24 mouse cellular contexts compared by ENCODE assay signal in genomic region chr11:32281416-32282144, GRCm38 (mm10). TPM values are rescaled to one million over a fixed set of nuclear protein-coding genes. Genes with fewer than 3 reads are reported as not detected.
A peak's percentile ranks its signal among the peaks of the same experiment; 100 is the strongest.
DNase-seq lines count a peak whose midpoint lies in the region; ATAC-seq and TF ChIP-seq lines count a peak whose summit lies in the region.
"Had no signal": no experiment of that assay in that cellular context is flagged by ENCODE, and none has a peak within 500 bp of the region (broad histone marks: within the 10 kb centered on the region; RNA-seq: fewer than 3 reads in every experiment).

No protein-coding gene starts in this region.

- H3K4me3 ChIP-seq in erythroblast, embryonic 14.5 days (replicated peaks), result peak overlapping the region; percentile 22
- H3K4me3 ChIP-seq in heart, embryonic 12.5 days, result no peak overlapping the region
- H3K4me3 ChIP-seq in liver, embryonic 13.5 days (replicated peaks), result peak overlapping the region; percentile 5; the same call in 1 of the 2 replicates
- no peak overlapping the region for H3K4me3 ChIP-seq in liver, postnatal 0 days (ENCODE audit: low read depth, low read length)
- H3K4me3 ChIP-seq in kidney, embryonic 16.5 days (ENCODE audit: low read length), result no peak overlapping the region
- H3K4me3 ChIP-seq: embryonic facial prominence, embryonic 10.5 days; hindbrain, embryonic 15.5 days had no signal

- H3K4me1 ChIP-seq in erythroblast, embryonic 14.5 days (ENCODE audit: control insufficient read depth), result peaks cover 65% of the 10 kb centered on the region
- H3K4me1 ChIP-seq in heart, embryonic 12.5 days (replicated peaks), result no peaks in the 10 kb centered on the region
- H3K4me1 ChIP-seq in liver, embryonic 13.5 days (replicated peaks), result peaks cover 55% of the 10 kb centered on the region
- peaks cover 18% of the 10 kb centered on the region for H3K4me1 ChIP-seq in liver, postnatal 0 days (ENCODE audit: insufficient read depth)
- no peaks in the 10 kb centered on the region for H3K4me1 ChIP-seq in kidney, embryonic 16.5 days (ENCODE audit: insufficient read depth, low read length)
- H3K4me1 ChIP-seq: embryonic facial prominence, embryonic 10.5 days; hindbrain, embryonic 15.5 days had no signal

- no peak for TF ChIP-seq CTCF in liver, postnatal 0 days (IDR thresholded peaks at IDR 0.05; ENCODE audit: low read depth)

- intact Hi-C loops in left cerebral cortex, postnatal 36 days (cut with DNase I), result no loop called here

- peak overlapping the region; percentile 25 for H3K4me2 ChIP-seq in heart, embryonic 12.5 days
- H3K4me2 ChIP-seq in liver, embryonic 13.5 days, result peak overlapping the region; percentile 61
- H3K4me2 ChIP-seq in liver, postnatal 0 days (ENCODE audit: low read depth, low read length), result peak overlapping the region; percentile 56
- H3K4me2 ChIP-seq in kidney, embryonic 16.5 days (replicated peaks; ENCODE audit: low read depth, low read length), result no peak overlapping the region
- H3K4me2 ChIP-seq: hindbrain, embryonic 15.5 days had no signal

- 0 out of 2 replicates have a peak, but pooled peaks have one; percentile 5 for TF ChIP-seq EP300 in liver, postnatal 0 days (IDR thresholded peaks at IDR 0.05; ENCODE audit: low read depth)

- H3K9ac ChIP-seq in heart, embryonic 12.5 days, result no peak overlapping the region
- H3K9ac ChIP-seq in liver, embryonic 13.5 days, result peak overlapping the region; percentile 81
- H3K9ac ChIP-seq in liver, postnatal 0 days (replicated peaks), result peak overlapping the region; percentile 62
- H3K9ac ChIP-seq in kidney, embryonic 16.5 days (replicated peaks; ENCODE audit: low read length), result no peak overlapping the region
- H3K9ac ChIP-seq: hindbrain, embryonic 15.5 days had no signal

- ATAC-seq in erythroblast, adult 5-6 weeks (replicated peaks; ENCODE audit: low FRiP score, poor library complexity, severe bottlenecking), result no peak
- no peak for ATAC-seq in heart, embryonic 12.5 days (ENCODE audit: insufficient number of reproducible peaks, low FRiP score)
- ATAC-seq in liver, embryonic 13.5 days (ENCODE audit: low read depth), result no peak
- ATAC-seq in liver, postnatal 0 days, result no peak
- ATAC-seq in kidney, embryonic 16.5 days (ENCODE audit: low FRiP score, low TSS enrichment), result no peak
- ATAC-seq: CD4-positive, CD25-positive, alpha-beta regulatory T cell, adult 4 months; forebrain, embryonic 16.5 days; intestine, embryonic 16.5 days had no signal

- H3K27ac ChIP-seq in heart, embryonic 12.5 days (ENCODE audit: poor library complexity, severe bottlenecking), result peak overlapping the region; percentile 66
- H3K27ac ChIP-seq in liver, embryonic 13.5 days, result peak overlapping the region; percentile 98
- peak overlapping the region; percentile 96 for H3K27ac ChIP-seq in liver, postnatal 0 days (ENCODE audit: low read depth)
- no peak overlapping the region for H3K27ac ChIP-seq in kidney, embryonic 16.5 days (ENCODE audit: low read length)
- H3K27ac ChIP-seq: embryonic facial prominence, embryonic 10.5 days; hindbrain, embryonic 15.5 days had no signal

- H3K9me3 ChIP-seq in erythroblast, embryonic 14.5 days (ENCODE audit: control insufficient read depth, low read length), result no peaks in the 10 kb centered on the region; the same call in 1 of the 2 replicates
- H3K9me3 ChIP-seq in heart, embryonic 12.5 days (replicated peaks), result no peaks in the 10 kb centered on the region
- no peaks in the 10 kb centered on the region for H3K9me3 ChIP-seq in liver, embryonic 13.5 days (replicated peaks)
- H3K9me3 ChIP-seq in liver, postnatal 0 days (ENCODE audit: low read length), result no peaks in the 10 kb centered on the region
- no peaks in the 10 kb centered on the region for H3K9me3 ChIP-seq in kidney, embryonic 16.5 days (ENCODE audit: low read length)
- H3K9me3 ChIP-seq: embryonic facial prominence, embryonic 10.5 days; G1E; hindbrain, embryonic 15.5 days had no signal

- WGBS in heart, embryonic 12.5 days, result 56% methylated on average over 1 of the region's 1 CpGs
- 23% methylated on average over 1 of the region's 1 CpGs for whole genome bisulfite sequencing in liver, embryonic 13.5 days (ENCODE audit: insufficient replicate concordance)
- WGBS in liver, postnatal 0 days (ENCODE audit: insufficient replicate concordance), result 48% methylated on average over 1 of the region's 1 CpGs
- WGBS in kidney, embryonic 16.5 days, result 75% methylated on average over 1 of the region's 1 CpGs

- DNase-seq in heart, postnatal 4 days, result no peak
- no peak for DNase-seq in liver, embryonic 13.5 days
- no peak for DNase-seq in liver, postnatal 0 days
- no peak for DNase-seq in left cerebral cortex, postnatal 36 days (ENCODE audit: low spot score in 2 of 2)
- DNase-seq: adrenal gland, adult 8-10 months; adrenal gland, postnatal 36 days; B cell, adult 2 months; cerebellum, adult 11 months; cerebellum, adult 8-10 months; cerebellum, postnatal 25 days; gastrocnemius, postnatal 14 days; heart, postnatal 14 days had no signal

- peaks cover 27% of the 10 kb centered on the region for H3K36me3 ChIP-seq in erythroblast, embryonic 14.5 days (ENCODE audit: control insufficient read depth)
- no peaks in the 10 kb centered on the region for H3K36me3 ChIP-seq in heart, embryonic 12.5 days
- no peaks in the 10 kb centered on the region for H3K36me3 ChIP-seq in liver, embryonic 13.5 days
- no peaks in the 10 kb centered on the region for H3K36me3 ChIP-seq in liver, postnatal 0 days (replicated peaks; ENCODE audit: insufficient read depth, low read length)
- no peaks in the 10 kb centered on the region for H3K36me3 ChIP-seq in kidney, embryonic 16.5 days (ENCODE audit: insufficient read depth, low read length)
- H3K36me3 ChIP-seq: embryonic facial prominence, embryonic 10.5 days; G1E; hindbrain, embryonic 15.5 days had no signal

- peaks cover 28% of the 10 kb centered on the region for H3K27me3 ChIP-seq in erythroblast, embryonic 14.5 days (ENCODE audit: control insufficient read depth)
- H3K27me3 ChIP-seq in heart, embryonic 12.5 days (replicated peaks), result peaks cover 51% of the 10 kb centered on the region
- peaks cover 38% of the 10 kb centered on the region for H3K27me3 ChIP-seq in liver, embryonic 13.5 days
- H3K27me3 ChIP-seq in liver, postnatal 0 days (ENCODE audit: insufficient read depth, low read length), result peaks cover 19% of the 10 kb centered on the region; the same call in 1 of the 2 replicates
- H3K27me3 ChIP-seq in kidney, embryonic 16.5 days (ENCODE audit: insufficient read depth, low read length), result peaks cover 6% of the 10 kb centered on the region; the same call in 1 of the 2 replicates
- H3K27me3 ChIP-seq: hindbrain, embryonic 15.5 days had no signal

RNA-seq across cellular contexts. Expression of gene Hba-a1, which starts 1.7 kb away (rescaled TPM):
- polyA plus RNA-seq in erythroblast, embryonic 14.5 days (2012), result 387,305 and 409,151 TPM in 2 replicates
- 59,368 and 63,767 TPM in 2 replicates for total RNA-seq in erythroblast, adult 5-6 weeks (2015; ENCODE audit: low replicate concordance)
- total RNA-seq in erythroblast, adult 5-6 weeks (2017; ENCODE audit: low replicate concordance), result 14,861 and 24,674 TPM in 2 replicates
- 11,592 and 12,808 TPM in 2 replicates for polyA plus RNA-seq in heart, embryonic 12.5 days (2016; fragmentation: Nextera tagmentation; extraction: Ambion mirVana)
- total RNA-seq in heart, postnatal 4 days (2021), result over 10,000 TPM in 1 of 2 experiments, 1,000 to 10,000 TPM in 1; 3,912 to 12,509 TPM
- polyA plus RNA-seq in liver, embryonic 13.5 days (2015; fragmentation: Nextera tagmentation; extraction: Ambion mirVana), result 56,818 and 64,288 TPM in 2 replicates
- polyA plus RNA-seq in liver, postnatal 0 days (2015; fragmentation: Nextera tagmentation; extraction: Ambion mirVana), result 32,136 and 32,798 TPM in 2 replicates
- 100 to 1,000 TPM; 361 to 431 TPM for total RNA-seq in left cerebral cortex, postnatal 36 days (2021)
- polyA plus RNA-seq in kidney, embryonic 16.5 days (2015; fragmentation: Nextera tagmentation; extraction: Ambion mirVana), result 4,198 and 4,493 TPM in 2 replicates

RNA-seq across cellular contexts. Expression of gene Hbq1b, which starts 5.2 kb away (rescaled TPM):
- polyA plus RNA-seq in erythroblast, embryonic 14.5 days (2012), result 7.5 and 8.6 TPM in 2 replicates
- total RNA-seq in erythroblast, adult 5-6 weeks (2015; ENCODE audit: low replicate concordance), result 294 and 334 TPM in 2 replicates
- total RNA-seq in erythroblast, adult 5-6 weeks (2017; ENCODE audit: low replicate concordance), result 138 and 139 TPM in 2 replicates
- 15.7 and 18.1 TPM in 2 replicates for polyA plus RNA-seq in heart, embryonic 12.5 days (2016; fragmentation: Nextera tagmentation; extraction: Ambion mirVana)
- total RNA-seq in heart, postnatal 4 days (2021), result 1 to 10 TPM in 1 of 2 experiments, not detected in 1; 1.2 TPM
- polyA plus RNA-seq in liver, embryonic 13.5 days (2015; fragmentation: Nextera tagmentation; extraction: Ambion mirVana), result 111 and 141 TPM in 2 replicates
- 70.9 and 75.1 TPM in 2 replicates for polyA plus RNA-seq in liver, postnatal 0 days (2015; fragmentation: Nextera tagmentation; extraction: Ambion mirVana)
- not detected for total RNA-seq in left cerebral cortex, postnatal 36 days (2021)
- polyA plus RNA-seq in kidney, embryonic 16.5 days (2015; fragmentation: Nextera tagmentation; extraction: Ambion mirVana), result 1.1 and 1.5 TPM in 2 replicates
- total RNA-seq: adrenal gland, adult 8-10 months; adrenal gland, postnatal 36 days; gastrocnemius, adult 18-20 months had no signal
- polyA plus RNA-seq: CD4-positive, CD25-positive, alpha-beta regulatory T cell, adult 4 months had no signal

RNA-seq across cellular contexts. Expression of gene Hba-x, which starts 5.4 kb away (rescaled TPM):
- 158 and 188 TPM in 2 replicates for polyA plus RNA-seq in erythroblast, embryonic 14.5 days (2012)
- total RNA-seq in erythroblast, adult 5-6 weeks (2015; ENCODE audit: low replicate concordance), result 7.9 and 8.8 TPM in 2 replicates
- total RNA-seq in erythroblast, adult 5-6 weeks (2017; ENCODE audit: low replicate concordance), result 0.68 and 2.2 TPM in 2 replicates
- 5,912 and 6,218 TPM in 2 replicates for polyA plus RNA-seq in heart, embryonic 12.5 days (2016; fragmentation: Nextera tagmentation; extraction: Ambion mirVana)
- total RNA-seq in heart, postnatal 4 days (2021), result under 1 TPM in 1 of 2 experiments, not detected in 1; 0.52 TPM
- 289 and 430 TPM in 2 replicates for polyA plus RNA-seq in liver, embryonic 13.5 days (2015; fragmentation: Nextera tagmentation; extraction: Ambion mirVana)
- polyA plus RNA-seq in liver, postnatal 0 days (2015; fragmentation: Nextera tagmentation; extraction: Ambion mirVana), result 5.6 and 6.3 TPM in 2 replicates
- total RNA-seq in left cerebral cortex, postnatal 36 days (2021), result not detected
- polyA plus RNA-seq in kidney, embryonic 16.5 days (2015; fragmentation: Nextera tagmentation; extraction: Ambion mirVana), result 20.0 and 23.7 TPM in 2 replicates
- total RNA-seq: adrenal gland, adult 8-10 months; adrenal gland, postnatal 36 days; G1E; gastrocnemius, adult 18-20 months; gastrocnemius, postnatal 14 days; heart, postnatal 14 days had no signal
- polyA plus RNA-seq: CD4-positive, CD25-positive, alpha-beta regulatory T cell, adult 4 months; gonadal fat pad, adult 2 months had no signal

RNA-seq across cellular contexts. Expression of gene Nprl3, which starts 14.1 kb away (rescaled TPM):
- polyA plus RNA-seq in erythroblast, embryonic 14.5 days (2012), result 4.8 and 5.8 TPM in 2 replicates
- 58.0 and 62.7 TPM in 2 replicates for total RNA-seq in erythroblast, adult 5-6 weeks (2015; ENCODE audit: low replicate concordance)
- 166 and 187 TPM in 2 replicates for total RNA-seq in erythroblast, adult 5-6 weeks (2017; ENCODE audit: low replicate concordance)
- 38.6 and 42.8 TPM in 2 replicates for polyA plus RNA-seq in heart, embryonic 12.5 days (2016; fragmentation: Nextera tagmentation; extraction: Ambion mirVana)
- total RNA-seq in heart, postnatal 4 days (2021), result 10 to 100 TPM; 27.1 to 32.1 TPM
- polyA plus RNA-seq in liver, embryonic 13.5 days (2015; fragmentation: Nextera tagmentation; extraction: Ambion mirVana), result 27.5 and 29.7 TPM in 2 replicates
- polyA plus RNA-seq in liver, postnatal 0 days (2015; fragmentation: Nextera tagmentation; extraction: Ambion mirVana), result 22.8 and 26.2 TPM in 2 replicates
- 10 to 100 TPM; 42.1 to 59.7 TPM for total RNA-seq in left cerebral cortex, postnatal 36 days (2021)
- 50.2 and 50.8 TPM in 2 replicates for polyA plus RNA-seq in kidney, embryonic 16.5 days (2015; fragmentation: Nextera tagmentation; extraction: Ambion mirVana)

RNA-seq across cellular contexts. Expression of gene Hba-a2, which starts 14.7 kb away (rescaled TPM):
- polyA plus RNA-seq in erythroblast, embryonic 14.5 days (2012), result 130,484 and 191,888 TPM in 2 replicates
- 143,341 and 149,783 TPM in 2 replicates for total RNA-seq in erythroblast, adult 5-6 weeks (2015; ENCODE audit: low replicate concordance)
- total RNA-seq in erythroblast, adult 5-6 weeks (2017; ENCODE audit: low replicate concordance), result 224,706 and 268,423 TPM in 2 replicates
- polyA plus RNA-seq in heart, embryonic 12.5 days (2016; fragmentation: Nextera tagmentation; extraction: Ambion mirVana), result 25,253 and 27,825 TPM in 2 replicates
- over 10,000 TPM in 1 of 2 experiments, 1,000 to 10,000 TPM in 1; 3,595 to 11,404 TPM for total RNA-seq in heart, postnatal 4 days (2021)
- polyA plus RNA-seq in liver, embryonic 13.5 days (2015; fragmentation: Nextera tagmentation; extraction: Ambion mirVana), result 140,141 and 155,581 TPM in 2 replicates
- polyA plus RNA-seq in liver, postnatal 0 days (2015; fragmentation: Nextera tagmentation; extraction: Ambion mirVana), result 64,656 and 66,091 TPM in 2 replicates
- total RNA-seq in left cerebral cortex, postnatal 36 days (2021), result 100 to 1,000 TPM; 345 to 363 TPM
- polyA plus RNA-seq in kidney, embryonic 16.5 days (2015; fragmentation: Nextera tagmentation; extraction: Ambion mirVana), result 10,418 and 11,416 TPM in 2 replicates

Comparison
In these comparisons a context has a peak if more than half of its experiments do, and no peak if none do; other contexts are left out.
1. H3K4me3 ChIP-seq: peak in erythroblast, embryonic 14.5 days (single experiment) and liver, embryonic 13.5 days (single experiment); none in heart, embryonic 12.5 days (single experiment), liver, postnatal 0 days (single experiment) and kidney, embryonic 16.5 days (single experiment).
2. H3K9ac ChIP-seq: peak in liver, embryonic 13.5 days (single experiment) and liver, postnatal 0 days (single experiment); none in heart, embryonic 12.5 days (single experiment) and kidney, embryonic 16.5 days (single experiment).
3. RNA of gene Hba-x, which starts 5.4 kb away (polyA plus RNA-seq): 5,912 to 6,218 TPM in heart, embryonic 12.5 days; 289 to 430 TPM in liver, embryonic 13.5 days, 158 to 188 TPM in erythroblast, embryonic 14.5 days, 20.0 to 23.7 TPM in kidney, embryonic 16.5 days and 5.6 to 6.3 TPM in liver, postnatal 0 days; every median in the first group is over 10 times any median in the second.